Mouse (Mus musculus) bone marrow, adult 2 months (tissue): ENCODE measurements around the gene Snhg11.

ENCODE experiments used
- CTCF ChIP-seq: fragments of 200-500 bp; IDR thresholded peaks from 2 replicates; pipeline ENCODE4 v1.5.1; 2011; ENCODE audit warnings: low read length, control low read depth; ENCODE audit not compliant: control insufficient read depth, insufficient read depth
- POLR2A ChIP-seq: fragments of 200-500 bp; IDR thresholded peaks from 2 replicates; pipeline ENCODE4 v1.6.1; 2011; ENCODE audit warnings: low read depth, mild to moderate bottlenecking, control low read depth, low read length, borderline replicate concordance; ENCODE audit not compliant: control insufficient read depth

DNA sequence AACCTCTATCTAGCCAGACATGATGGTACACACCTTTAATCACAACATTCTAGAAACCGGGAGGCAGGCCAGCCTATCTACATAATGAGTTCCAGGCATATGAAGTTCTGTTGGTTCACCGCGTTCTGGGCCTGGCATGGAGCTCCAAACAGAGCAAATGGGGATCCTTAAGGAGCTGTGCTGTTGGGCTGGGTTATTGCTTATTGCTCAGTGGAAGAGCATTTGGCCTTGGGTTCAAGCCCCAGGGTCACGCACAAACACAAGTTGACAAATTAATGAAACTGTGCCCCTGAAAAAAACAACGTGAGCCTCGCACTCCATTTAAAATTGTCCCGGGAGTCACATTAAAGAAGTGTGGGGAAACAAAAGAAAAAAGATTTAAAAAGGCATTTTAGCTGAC is 14.0 kb downstream of the Snhg11 start:
- TF ChIP-seq CTCF (no peak), POLR2A (no peak)
